Mouse (Mus musculus): ENCODE results near the gene Sh2d3c. TPM values are rescaled to one million over a fixed set of nuclear protein-coding genes. Genes with fewer than 3 reads are reported as not detected.

Sh2d3c gene
- polyA plus RNA-seq, 1 experiment from 2014 or later: 46.2 TPM

MicroRNAs within 50 kb of the gene (microRNA counts, 519-probe panel; counts per million panel counts)
- microRNA mmu-miR-2861: not detected

Small RNA genes within 50 kb of the gene (microRNA-seq; reads per million reads assigned to microRNA genes)
- gene Gm47291: not detected
- gene Mir2861: not detected
- not detected for gene Mir3960
- gene Mir8093: not detected

Other genes with a start within 250 kb of the Sh2d3c start
- gene Fam102a, start 185.7 kb upstream of the Sh2d3c start, polyA plus RNA-seq (2015; fragmentation: Nextera tagmentation; extraction: Ambion mirVana): 11.9 and 12.7 TPM in 2 replicates
- 106 and 109 TPM in 2 replicates for gene Dpm2, start 150.2 kb upstream of the Sh2d3c start, polyA plus RNA-seq (2015; fragmentation: Nextera tagmentation; extraction: Ambion mirVana)
- 0.15 and 0.34 TPM in 2 replicates for gene Pip5kl1, start 146.3 kb upstream of the Sh2d3c start, polyA plus RNA-seq (2015; fragmentation: Nextera tagmentation; extraction: Ambion mirVana)
- not detected in 2 replicates for gene 9430097D07Rik, start 145.4 kb upstream of the Sh2d3c start, polyA plus RNA-seq (2015; fragmentation: Nextera tagmentation; extraction: Ambion mirVana)
- gene St6galnac4, start 134.0 kb upstream of the Sh2d3c start, polyA plus RNA-seq (2015; fragmentation: Nextera tagmentation; extraction: Ambion mirVana): 26.0 and 28.1 TPM in 2 replicates
- 25.4 and 26.3 TPM in 2 replicates for gene St6galnac6, start 121.3 kb upstream of the Sh2d3c start, polyA plus RNA-seq (2015; fragmentation: Nextera tagmentation; extraction: Ambion mirVana)
- 67.2 and 76.7 TPM in 2 replicates for gene Ak1, start 99.3 kb upstream of the Sh2d3c start, polyA plus RNA-seq (2015; fragmentation: Nextera tagmentation; extraction: Ambion mirVana)
- 108 and 120 TPM in 2 replicates for gene Eng, start 74.5 kb upstream of the Sh2d3c start, polyA plus RNA-seq (2015; fragmentation: Nextera tagmentation; extraction: Ambion mirVana)
- 22.0 and 25.5 TPM in 2 replicates for gene Fpgs, start 16.9 kb upstream of the Sh2d3c start, polyA plus RNA-seq (2015; fragmentation: Nextera tagmentation; extraction: Ambion mirVana)
- gene Cdk9, start 8.0 kb upstream of the Sh2d3c start, polyA plus RNA-seq (2015; fragmentation: Nextera tagmentation; extraction: Ambion mirVana): 77.2 and 85.1 TPM in 2 replicates
- gene 6330409D20Rik, start 20.0 kb downstream of the Sh2d3c start, polyA plus RNA-seq (2015; fragmentation: Nextera tagmentation; extraction: Ambion mirVana): 0.34 and 0.43 TPM in 2 replicates
- 61.7 and 63.5 TPM in 2 replicates for gene Tor2a, start 36.2 kb downstream of the Sh2d3c start, polyA plus RNA-seq (2015; fragmentation: Nextera tagmentation; extraction: Ambion mirVana)
- gene Ttc16, start 54.6 kb downstream of the Sh2d3c start, polyA plus RNA-seq (2015; fragmentation: Nextera tagmentation; extraction: Ambion mirVana): 1.2 and 2.1 TPM in 2 replicates
- 4.1 and 4.5 TPM in 2 replicates for gene Ptrh1, start 54.7 kb downstream of the Sh2d3c start, polyA plus RNA-seq (2015; fragmentation: Nextera tagmentation; extraction: Ambion mirVana)
- gene Cfap157, start 63.4 kb downstream of the Sh2d3c start, polyA plus RNA-seq (2015; fragmentation: Nextera tagmentation; extraction: Ambion mirVana): 2.1 and 2.4 TPM in 2 replicates
- gene Stxbp1, start 126.2 kb downstream of the Sh2d3c start, polyA plus RNA-seq (2015; fragmentation: Nextera tagmentation; extraction: Ambion mirVana): 21.9 and 24.1 TPM in 2 replicates
- 133 and 141 TPM in 2 replicates for gene Fam129b, start 155.1 kb downstream of the Sh2d3c start, polyA plus RNA-seq (2015; fragmentation: Nextera tagmentation; extraction: Ambion mirVana)
- 145 and 151 TPM in 2 replicates for gene Rpl12, start 240.5 kb downstream of the Sh2d3c start, polyA plus RNA-seq (2015; fragmentation: Nextera tagmentation; extraction: Ambion mirVana)
- 9.3 and 10.6 TPM in 2 replicates for gene Lrsam1, start 240.6 kb downstream of the Sh2d3c start, polyA plus RNA-seq (2015; fragmentation: Nextera tagmentation; extraction: Ambion mirVana)

Data from lung, embryonic 16.5 days (tissue).